Mouse (Mus musculus) mouse embryonic stem cell (cell line): Measurements from ENCODE around the gene Sdc3.

ENCODE experiments used
- in situ Hi-C, 2 experiments: fragments of 300-500 bp; cut with MboI; formaldehyde crosslinking; loops; 1 replicate in 1 of 2; 3 replicates in 1 of 2; pipeline ENCODE4 v1.14.3; 2019 to 2020; ENCODE audit warnings: low sequenced_read_pairs in 2 of 2, low pct_unique_long_range_greater_than_20kb in 1 of 2, mixed read lengths in 1 of 2; ENCODE audit not compliant: unreplicated experiment in 1 of 2

Sdc3 gene

GRCm38 (mm10) chr4:130861653-130862208 is 69.4 kb downstream of the Sdc3 start:
- in situ Hi-C loops = no loop called here

GRCm38 (mm10) chr4:130862538-130862937 is 70.2 kb downstream of the Sdc3 start:
- in situ Hi-C loops = no loop called here

- in situ Hi-C loops = no loop called here
These were observed 73.1 kb downstream of the Sdc3 start for GRCm38 (mm10) chr4:130865460-130865859.

- in situ Hi-C loops = no loop called here
These were observed 73.6 kb downstream of the Sdc3 start for GRCm38 (mm10) chr4:130865901-130866371.

GRCm38 (mm10) chr4:130867940-130868339 is 75.6 kb downstream of the Sdc3 start:
- in situ Hi-C loops = no loop called here

GRCm38 (mm10) chr4:130868803-130869202 is 76.5 kb downstream of the Sdc3 start:
- in situ Hi-C loops = no loop called here

GRCm38 (mm10) chr4:130872414-130872813 is 80.1 kb downstream of the Sdc3 start:
- in situ Hi-C loops = no loop called here

GRCm38 (mm10) chr4:130873440-130873839 is 81.1 kb downstream of the Sdc3 start:
- in situ Hi-C loops = no loop called here

- in situ Hi-C loops = no loop called here
These were observed 82.3 kb downstream of the Sdc3 start for GRCm38 (mm10) chr4:130874601-130875000.
